Mouse (Mus musculus) layer of hippocampus, adult 8-10 months (tissue): ENCODE measurements around the gene Gm14444. TPM values are rescaled to one million over a fixed set of nuclear protein-coding genes. Genes with fewer than 3 reads are reported as not detected.
"Not testable (repeated sequence)": the region's sequence is repeated elsewhere in the genome, so short reads cannot be mapped to it uniquely, and the experiment has no call there.

ENCODE experiments used
- DNase-seq, 2 experiments: peaks; one replicate each; pipeline ENCODE4 v3.0.0; 2022; ENCODE audit warnings: low spot score in 2 of 2
- total RNA-seq, 4 experiments: library from RNA; stranded (reverse); gene quantifications; 2 replicates each; pipeline ENCODE4 v1.2.4; 2022

Gm14444 gene
- 1 to 10 TPM in 3 of 4 experiments, under 1 TPM in 1; 0.67 to 3.2 (median 2.1) TPM for total RNA-seq

DNA sequence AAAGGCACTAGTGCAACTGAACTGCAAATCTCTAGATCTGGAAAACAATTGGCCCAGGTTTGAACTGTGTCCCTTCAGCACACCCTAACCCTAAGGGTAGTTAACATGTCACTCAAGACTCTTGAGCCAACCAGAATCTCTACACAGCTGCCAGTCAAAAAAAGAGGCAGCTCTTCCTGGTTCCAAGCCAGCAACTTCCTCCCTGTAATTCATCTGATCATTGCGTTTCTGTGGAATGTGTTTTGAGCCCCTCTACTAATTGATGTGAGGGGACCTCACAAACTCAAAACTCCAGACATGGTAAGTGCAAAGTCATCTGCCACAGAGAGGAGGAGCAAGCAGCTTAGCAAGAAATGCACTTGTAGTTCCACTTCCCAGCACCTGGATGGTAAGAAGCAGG is at the start of gene Gm14444:
Gene Gm14444 (plus strand): TSS at position 220 of the 400 bp plus-strand sequence.
- not testable (repeated sequence) for DNase-seq

DNA sequence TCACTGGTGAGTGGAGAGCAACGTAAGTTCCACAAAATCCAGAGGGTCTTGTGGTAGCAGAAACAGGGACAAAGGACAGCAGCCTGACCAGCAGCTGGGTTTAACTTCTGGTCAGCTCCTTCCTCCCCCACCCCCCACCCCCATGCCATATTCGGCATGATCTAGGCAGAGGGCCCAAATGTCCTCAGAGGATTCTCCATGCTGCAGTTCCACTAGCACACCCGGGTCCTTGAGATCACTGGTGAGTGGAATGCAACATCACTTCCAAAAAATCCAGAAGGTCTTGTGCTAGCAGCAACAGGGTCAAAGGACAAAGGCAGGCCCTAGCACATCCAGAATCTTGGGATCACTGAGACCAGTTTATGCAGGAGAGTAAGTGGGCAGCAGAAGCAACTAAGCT is 44.6 kb upstream of the Gm14444 start:
- DNase-seq = not testable (repeated sequence)

DNA sequence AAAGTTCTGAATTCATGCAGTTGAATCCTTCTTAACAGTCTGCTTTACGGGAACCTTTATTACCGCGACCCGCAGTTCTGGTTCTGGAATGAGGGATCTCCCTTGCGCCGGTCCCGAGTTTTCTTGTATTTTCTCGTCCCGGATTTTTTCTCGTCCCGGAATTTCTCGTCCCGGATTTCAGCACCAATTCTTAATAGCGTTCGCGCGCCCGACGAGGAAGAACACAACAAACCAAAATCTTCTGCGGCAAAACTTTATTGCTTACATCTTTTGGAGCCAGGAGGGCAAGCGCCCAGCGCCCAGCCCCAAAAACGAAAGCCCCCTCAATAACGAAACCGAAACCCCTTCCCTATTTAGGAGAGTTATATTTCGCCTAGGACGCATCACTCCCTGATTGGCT is 34.2 kb downstream of the Gm14444 start:
- DNase-seq = not testable (repeated sequence)

DNA sequence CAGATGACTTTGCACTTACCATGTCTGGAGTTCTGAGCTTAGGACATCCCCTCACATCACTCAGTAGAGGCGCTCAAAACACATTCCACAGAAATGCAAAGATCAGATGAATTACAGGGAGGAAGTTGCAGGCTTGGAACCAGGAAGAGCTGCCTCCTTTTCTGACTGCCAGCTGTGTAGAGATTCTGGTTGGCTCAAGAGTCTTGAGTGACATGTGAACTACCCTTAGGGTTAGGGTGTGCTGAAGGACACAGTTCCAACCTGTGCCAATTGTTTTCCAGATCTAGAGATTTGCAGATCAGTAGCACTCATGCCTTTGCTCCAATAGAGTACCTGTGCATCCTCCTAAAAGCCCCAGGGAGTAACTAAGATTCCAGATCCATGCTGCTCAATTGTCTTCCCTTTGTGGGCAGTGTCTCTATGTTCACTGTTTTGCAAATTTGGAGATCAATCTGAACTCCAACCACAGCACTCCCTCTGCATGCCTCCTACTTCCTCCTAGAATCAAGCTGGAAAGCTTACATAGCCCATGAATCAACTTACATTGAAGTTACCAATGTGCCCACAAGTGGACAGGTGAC is 57.7 kb downstream of the Gm14444 start, which contains the start of gene Gm14393:
Gene Gm14393 (minus strand): TSS at position 101 of the 581 bp plus-strand sequence.
- not testable (repeated sequence) for DNase-seq

Other genes starting within 250 kb of the Gm14444 start
- 1 to 10 TPM; 3.4 to 6.2 (median 5.0) TPM for gene Edn3, start 249.6 kb upstream of the Gm14444 start, total RNA-seq
- 1 to 10 TPM in 1 of 4 experiments, not detected in 3; 2.5 TPM for gene Gm14393, start 57.5 kb downstream of the Gm14444 start, total RNA-seq
- gene Gm14399, start 131.8 kb downstream of the Gm14444 start, total RNA-seq = 10 to 100 TPM; 22.8 to 28.8 (median 27.4) TPM
- 1 to 10 TPM; 6.1 to 8.8 (median 8.4) TPM for gene Gm14443, start 165.6 kb downstream of the Gm14444 start, total RNA-seq
- 100 to 1,000 TPM in 3 of 4 experiments, 10 to 100 TPM in 1; 96.0 to 126 (median 110) TPM for gene Gm14391, start 196.7 kb downstream of the Gm14444 start, total RNA-seq